Comparison of ENCODE assay signal across 15 mouse cellular contexts in the genomic region with DNA sequence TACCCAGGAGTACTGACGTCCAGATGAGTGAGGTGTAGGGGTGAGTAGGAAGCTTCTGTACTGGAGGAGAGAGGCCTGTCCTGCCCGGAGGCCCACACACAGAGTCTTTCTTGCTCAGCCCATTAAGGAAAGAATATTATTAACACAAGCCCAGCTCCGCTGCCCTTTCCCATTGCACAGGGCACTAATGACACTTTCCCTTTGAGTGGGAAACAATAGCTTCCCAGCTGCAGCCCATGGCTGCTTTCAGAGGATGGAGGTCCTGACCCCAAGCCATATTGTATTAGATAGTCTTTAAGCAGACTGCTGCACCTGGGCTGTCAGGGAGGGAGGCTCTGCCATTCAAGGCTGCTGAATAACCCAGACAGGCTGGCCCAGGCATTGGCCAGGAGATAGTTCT.
DNase-seq lines count a peak whose midpoint lies in the region; ATAC-seq lines count a peak whose summit lies in the region.
"Had no signal": no experiment of that assay in that cellular context is flagged by ENCODE, and none has a peak within 500 bp of the region (broad histone marks: within the 10 kb centered on the region; RNA-seq: fewer than 3 reads in every experiment).

No protein-coding gene starts in this region.

- H3K27me3 ChIP-seq in kidney, embryonic 14.5 days (ENCODE audit: control insufficient read depth, insufficient read depth, low read length): no peaks in the 10 kb centered on the region
- H3K27me3 ChIP-seq in hindbrain, embryonic 10.5 days (ENCODE audit: insufficient read depth, poor library complexity, severe bottlenecking): peaks cover 5% of the 10 kb centered on the region; the same call in 1 of the 2 replicates
- H3K27me3 ChIP-seq in midbrain, embryonic 13.5 days: no peaks in the 10 kb centered on the region
- H3K27me3 ChIP-seq: hindbrain, embryonic 15.5 days; limb, embryonic 15.5 days; lung, embryonic 15.5 days had no signal

- no peak for DNase-seq in kidney, adult 9 months
- DNase-seq in hindbrain, embryonic 10.5 days (ENCODE audit: low spot score): peak; percentile 71
- DNase-seq in retina, embryonic 14.5 days (ENCODE audit: low spot score): peak; percentile 89
- DNase-seq in heart, postnatal 4 days: no peak
- DNase-seq in cerebellum, postnatal 25 days: no peak
- no peak for DNase-seq in frontal cortex, adult 2 months (ENCODE audit: extremely low spot score in 1 of 2, low spot score in 1 of 2)
- DNase-seq: cerebellum, adult 9-10 months; kidney, postnatal 10 days; thymus, postnatal 36 days had no signal

- no peak overlapping the region for H3K4me3 ChIP-seq in kidney, embryonic 14.5 days (ENCODE audit: low read length)
- H3K4me3 ChIP-seq in hindbrain, embryonic 10.5 days: no peak overlapping the region
- H3K4me3 ChIP-seq in midbrain, embryonic 13.5 days (replicated peaks): no peak overlapping the region
- H3K4me3 ChIP-seq: heart, embryonic 10.5 days; hindbrain, embryonic 15.5 days; limb, embryonic 15.5 days; lung, embryonic 15.5 days had no signal

- H3K9ac ChIP-seq in kidney, embryonic 14.5 days (ENCODE audit: low read depth, low read length): no peak overlapping the region
- no peak overlapping the region for H3K9ac ChIP-seq in midbrain, embryonic 13.5 days (replicated peaks)
- H3K9ac ChIP-seq: hindbrain, embryonic 15.5 days; limb, embryonic 15.5 days; lung, embryonic 15.5 days had no signal

- ATAC-seq in kidney, embryonic 14.5 days (ENCODE audit: low FRiP score, low TSS enrichment): peak; percentile 25; the same call in 1 of the 2 replicates
- peak; percentile 57 for ATAC-seq in midbrain, embryonic 13.5 days

- no peak overlapping the region for H3K27ac ChIP-seq in kidney, embryonic 14.5 days (ENCODE audit: low read depth, low read length)
- peak overlapping the region; percentile 75 for H3K27ac ChIP-seq in hindbrain, embryonic 10.5 days
- peak overlapping the region; percentile 41; the same call in 1 of the 2 replicates for H3K27ac ChIP-seq in midbrain, embryonic 13.5 days
- H3K27ac ChIP-seq: heart, embryonic 10.5 days; hindbrain, embryonic 15.5 days; limb, embryonic 15.5 days; lung, embryonic 15.5 days had no signal

- no peaks in the 10 kb centered on the region for H3K9me3 ChIP-seq in kidney, embryonic 14.5 days (ENCODE audit: control insufficient read depth, low read length)
- H3K9me3 ChIP-seq in hindbrain, embryonic 10.5 days: no peaks in the 10 kb centered on the region
- H3K9me3 ChIP-seq in midbrain, embryonic 13.5 days: no peaks in the 10 kb centered on the region
- H3K9me3 ChIP-seq: heart, embryonic 10.5 days; hindbrain, embryonic 15.5 days; limb, embryonic 15.5 days; lung, embryonic 15.5 days had no signal

- 25% methylated on average over 3 of the region's 3 CpGs for WGBS in kidney, embryonic 14.5 days
- 13% methylated on average over 3 of the region's 3 CpGs for WGBS in hindbrain, embryonic 10.5 days
- WGBS in midbrain, embryonic 13.5 days: 12% methylated on average over 3 of the region's 3 CpGs

- H3K4me2 ChIP-seq in kidney, embryonic 14.5 days (replicated peaks; ENCODE audit: low read depth, low read length): no peak overlapping the region
- H3K4me2 ChIP-seq in midbrain, embryonic 13.5 days (replicated peaks): no peak overlapping the region
- H3K4me2 ChIP-seq: hindbrain, embryonic 15.5 days; limb, embryonic 15.5 days; lung, embryonic 15.5 days had no signal

- no peaks in the 10 kb centered on the region for H3K36me3 ChIP-seq in kidney, embryonic 14.5 days (ENCODE audit: control insufficient read depth, insufficient read depth, low read length)
- H3K36me3 ChIP-seq in hindbrain, embryonic 10.5 days: no peaks in the 10 kb centered on the region
- no peaks in the 10 kb centered on the region for H3K36me3 ChIP-seq in midbrain, embryonic 13.5 days
- H3K36me3 ChIP-seq: heart, embryonic 10.5 days; hindbrain, embryonic 15.5 days; limb, embryonic 15.5 days; lung, embryonic 15.5 days had no signal

- H3K4me1 ChIP-seq in kidney, embryonic 14.5 days (ENCODE audit: control insufficient read depth, insufficient read depth, low read length): no peaks in the 10 kb centered on the region
- peaks cover 53% of the 10 kb centered on the region for H3K4me1 ChIP-seq in hindbrain, embryonic 10.5 days (replicated peaks)
- H3K4me1 ChIP-seq in midbrain, embryonic 13.5 days (replicated peaks): peaks cover 19% of the 10 kb centered on the region
- H3K4me1 ChIP-seq: limb, embryonic 15.5 days; lung, embryonic 15.5 days had no signal

Comparison
In these comparisons a context has a peak if more than half of its experiments do, and no peak if none do; other contexts are left out.
1. DNase-seq: peak in hindbrain, embryonic 10.5 days (single experiment) and retina, embryonic 14.5 days (single experiment); none in kidney, adult 9 months (single experiment), heart, postnatal 4 days (single experiment), cerebellum, postnatal 25 days (0 of 2) and frontal cortex, adult 2 months (0 of 2).